Mouse (Mus musculus): ENCODE results near the gene Ppp4c.

- no peak for TF ChIP-seq POLR2A (IDR thresholded peaks at IDR 0.05; ENCODE audit: extremely low read depth, insufficient read depth, low read length)
- no peak for TF ChIP-seq CTCF (IDR thresholded peaks at IDR 0.05; ENCODE audit: extremely low read depth, insufficient read depth, low read length)
These were observed 29.8 kb downstream of the Ppp4c start for GRCm38 (mm10) chr7:126762471-126763008.
